Mouse (Mus musculus): ENCODE measurements around the gene Rnf220.

The Rnf220 gene

GRCm38 (mm10) chr4:117296849-117297593 lies 199.8 kb downstream of the Rnf220 start:
- DNase-seq, result no peak

GRCm38 (mm10) chr4:117291696-117292095 lies 205.2 kb downstream of the Rnf220 start:
- DNase-seq, result no peak

GRCm38 (mm10) chr4:117288927-117289801 lies 207.7 kb downstream of the Rnf220 start:
- peak; percentile 87 for DNase-seq

- no peak for DNase-seq
These were observed 208.4 kb downstream of the Rnf220 start for GRCm38 (mm10) chr4:117288277-117288926.

GRCm38 (mm10) chr4:117284363-117284762 lies 212.5 kb downstream of the Rnf220 start:
- DNase-seq, result no peak

- no peak for DNase-seq
These were observed 213.3 kb downstream of the Rnf220 start for GRCm38 (mm10) chr4:117283271-117284191.

GRCm38 (mm10) chr4:117281090-117281845 lies 215.6 kb downstream of the Rnf220 start:
- DNase-seq, result no peak

GRCm38 (mm10) chr4:117280397-117280930 lies 216.4 kb downstream of the Rnf220 start:
- DNase-seq, result no peak

- DNase-seq, result no peak
These were observed 217.6 kb downstream of the Rnf220 start for GRCm38 (mm10) chr4:117279253-117279642.

GRCm38 (mm10) chr4:117278381-117279252 lies 218.2 kb downstream of the Rnf220 start:
- DNase-seq, result no peak

- DNase-seq, result no peak
These were observed 219.2 kb downstream of the Rnf220 start for GRCm38 (mm10) chr4:117277687-117278086.

GRCm38 (mm10) chr4:117277021-117277420 lies 219.8 kb downstream of the Rnf220 start:
- no peak for DNase-seq

GRCm38 (mm10) chr4:117276281-117276711 lies 220.6 kb downstream of the Rnf220 start:
- DNase-seq, result no peak

GRCm38 (mm10) chr4:117274720-117275119 lies 222.1 kb downstream of the Rnf220 start:
- no peak for DNase-seq

- no peak for DNase-seq
These were observed 224.4 kb downstream of the Rnf220 start for GRCm38 (mm10) chr4:117272459-117272858.

GRCm38 (mm10) chr4:117270278-117270677 lies 226.6 kb downstream of the Rnf220 start:
- peak; percentile 86 for DNase-seq

- no peak for DNase-seq
These were observed 228.9 kb downstream of the Rnf220 start for GRCm38 (mm10) chr4:117267831-117268437.

GRCm38 (mm10) chr4:117267284-117267683 lies 229.6 kb downstream of the Rnf220 start:
- DNase-seq, result peak; percentile 84

GRCm38 (mm10) chr4:117262987-117263386 lies 233.9 kb downstream of the Rnf220 start:
- no peak for DNase-seq

Data from thymus, postnatal 4 days (tissue).